Mouse (Mus musculus): Measurements from ENCODE around the gene Ube4a. TPM values are rescaled to one million over a fixed set of nuclear protein-coding genes. Genes with fewer than 3 reads are reported as not detected.

Ube4a gene
- total and polyA plus RNA-seq, 3 experiments, result 14.6 to 28.3 (median 18.2) TPM

GRCm38 (mm10) chr9:44882436-44882980 lies 82.9 kb downstream of the Ube4a start:
- Histone ChIP-seq H3K27ac (ENCODE audit: insufficient read depth, low read depth) (no peak overlapping the region), H3K36me3 (replicated peaks in 1 of 2; ENCODE audit: control insufficient read depth in 1 of 2, insufficient read depth in 1 of 2, low read length in 1 of 2) (peaks cover 0 to 9% of the 10 kb centered on the region in 2 experiments), H3K27me3 (replicated peaks) (no peaks in the 10 kb centered on the region), H3K4me1 (ENCODE audit: control insufficient read depth in 1 of 2, insufficient read depth in 2 of 2) (peaks cover under 1 to 30% of the 10 kb centered on the region in 2 experiments; a peak in 3 of 4 replicates), H3K4me2 (ENCODE audit: insufficient read depth, low read depth, poor library complexity, severe bottlenecking) (peak overlapping the region; percentile 90), H3K9ac (ENCODE audit: insufficient read depth, low read depth) (peak overlapping the region; percentile 51; the same call in 1 of the 2 replicates), H3K9me3 (replicated peaks; ENCODE audit: low read length) (no peaks in the 10 kb centered on the region), H3K4me3 (replicated peaks in 1 of 3; ENCODE audit: low read depth in 2 of 3, low read length in 2 of 3, poor library complexity in 1 of 3) (peak overlapping the region; percentile 64 to 95 (median 92)), H3K79me2 (replicated peaks; ENCODE audit: control insufficient read depth, extremely low read depth, insufficient read depth, poor library complexity, severe bottlenecking) (peaks cover 34% of the 10 kb centered on the region)
- DNase-seq (ENCODE audit: extremely low read depth), result peak; percentile 61
- 0 out of 2 replicates have a peak, but pooled peaks have one; percentile 9 for TF ChIP-seq SIN3A (IDR thresholded peaks at IDR 0.05; ENCODE audit: low read length)
- peak; percentile 18; the same call in 1 of the 2 replicates for TF ChIP-seq SMC3 (IDR thresholded peaks at IDR 0.05; ENCODE audit: low read depth, low read length)
- TF ChIP-seq CTCF (conservative IDR thresholded peaks at IDR 0.05 in 1 of 2, IDR thresholded peaks at IDR 0.05 in 1 of 2; ENCODE audit: low read depth in 2 of 2, low read length in 2 of 2), result peak in 1 of 2 experiments; percentile 34; a peak in 1 of 4 replicates
- no peak for TF ChIP-seq TBP (conservative IDR thresholded peaks at IDR 0.05; ENCODE audit: low read depth, low read length)
- peak; percentile 69 for TF ChIP-seq MXI1 (IDR thresholded peaks at IDR 0.05; ENCODE audit: low read depth, low read length)
- dilution Hi-C loops (cut with MboI; ENCODE audit: extremely low pct_ligation_motif_present, extremely low pct_unique_long_range_greater_than_20kb, low sequenced_read_pairs), result no loop called here
- in situ Hi-C loops (cut with MboI; ENCODE audit: low pct_ligation_motif_present, low pct_unique_long_range_greater_than_20kb, low sequenced_read_pairs), result no loop called here

- H3K27ac ChIP-seq (ENCODE audit: insufficient read depth, low read depth), result peak overlapping the region; percentile 76
- H3K9ac ChIP-seq (ENCODE audit: insufficient read depth, low read depth), result peak overlapping the region; percentile 89
- dilution Hi-C loops (cut with MboI; ENCODE audit: extremely low pct_ligation_motif_present, extremely low pct_unique_long_range_greater_than_20kb, low sequenced_read_pairs) (no loop called here), in situ Hi-C loops (cut with MboI; ENCODE audit: low pct_ligation_motif_present, low pct_unique_long_range_greater_than_20kb, low sequenced_read_pairs) (no loop called here)
- no peaks in the 10 kb centered on the region for H3K9me3 ChIP-seq (replicated peaks; ENCODE audit: low read length)
- peaks cover 39% of the 10 kb centered on the region for H3K79me2 ChIP-seq (replicated peaks; ENCODE audit: control insufficient read depth, extremely low read depth, insufficient read depth, poor library complexity, severe bottlenecking)
- H3K36me3 ChIP-seq (replicated peaks in 1 of 2; ENCODE audit: control insufficient read depth in 1 of 2, insufficient read depth in 1 of 2, low read length in 1 of 2), result peaks cover 0 to 14% of the 10 kb centered on the region in 2 experiments
- peaks cover 5 to 31% of the 10 kb centered on the region in 2 experiments; a peak in 3 of 4 replicates for H3K4me1 ChIP-seq (ENCODE audit: control insufficient read depth in 1 of 2, insufficient read depth in 2 of 2)
- H3K4me3 ChIP-seq (replicated peaks in 1 of 3; ENCODE audit: low read depth in 2 of 3, low read length in 2 of 3, poor library complexity in 1 of 3), result peak overlapping the region; percentile 64 to 95 (median 92)
- peak overlapping the region; percentile 90 for H3K4me2 ChIP-seq (ENCODE audit: insufficient read depth, low read depth, poor library complexity, severe bottlenecking)
- peak; percentile 82 for DNase-seq (ENCODE audit: extremely low read depth)
- H3K27me3 ChIP-seq (replicated peaks), result no peaks in the 10 kb centered on the region
- TF ChIP-seq IRF4 (IDR thresholded peaks at IDR 0.05; ENCODE audit: low read depth, low read length) (peak; percentile 35; the same call in 1 of the 2 replicates), SIN3A (IDR thresholded peaks at IDR 0.05; ENCODE audit: low read length) (peak; percentile 61; the same call in 1 of the 2 replicates), POLR2AphosphoS2 (IDR thresholded peaks at IDR 0.05; ENCODE audit: low read depth, low read length) (peak; percentile 82), BHLHE40 (IDR thresholded peaks at IDR 0.05; ENCODE audit: low read depth, low read length) (no peak; the same call in 1 of the 2 replicates), NELFE (IDR thresholded peaks at IDR 0.05; ENCODE audit: low read depth, low read length) (peak; percentile 90), EP300 (IDR thresholded peaks at IDR 0.05; ENCODE audit: low read length) (no peak), HCFC1 (IDR thresholded peaks at IDR 0.05; ENCODE audit: low read depth, low read length) (peak; percentile 29; the same call in 1 of the 2 replicates), ZNF384 (IDR thresholded peaks at IDR 0.05; ENCODE audit: low read depth, low read length) (no peak), TCF12 (IDR thresholded peaks at IDR 0.05; ENCODE audit: low read depth, low read length) (peak; percentile 63), SMC3 (IDR thresholded peaks at IDR 0.05; ENCODE audit: low read depth, low read length) (no peak), ZC3H11A (IDR thresholded peaks at IDR 0.05; ENCODE audit: low read depth, low read length) (no peak), TBP (conservative IDR thresholded peaks at IDR 0.05; ENCODE audit: low read depth, low read length) (peak; percentile 73), CTCF (conservative IDR thresholded peaks at IDR 0.05 in 1 of 2, IDR thresholded peaks at IDR 0.05 in 1 of 2; ENCODE audit: low read depth in 2 of 2, low read length in 2 of 2) (no peak), MAX (IDR thresholded peaks at IDR 0.05; ENCODE audit: low read length) (peak; percentile 63; the same call in 1 of the 2 replicates), MXI1 (IDR thresholded peaks at IDR 0.05; ENCODE audit: low read depth, low read length) (peak; percentile 54), POLR2A (IDR thresholded peaks at IDR 0.05; ENCODE audit: low read depth, low read length) (peak; percentile 96), MAZ (IDR thresholded peaks at IDR 0.05; ENCODE audit: low read depth, low read length) (peak; percentile 81; the same call in 1 of the 2 replicates), JUN (IDR thresholded peaks at IDR 0.05; ENCODE audit: insufficient read depth, low read depth, low read length) (no peak), ELF1 (IDR thresholded peaks at IDR 0.05; ENCODE audit: low read depth, low read length) (0 out of 2 replicates have a peak, but pooled peaks have one; percentile 10), PAX5 (IDR thresholded peaks at IDR 0.05; ENCODE audit: low read length) (no peak), RAD21 (IDR thresholded peaks at IDR 0.05; ENCODE audit: low read depth, low read length) (no peak), GABPA (IDR thresholded peaks at IDR 0.05; ENCODE audit: insufficient replicate concordance, low read depth, low read length) (no peak), MEF2A (IDR thresholded peaks at IDR 0.05; ENCODE audit: borderline replicate concordance, low read depth, low read length) (peak; percentile 9; the same call in 1 of the 2 replicates), UBTF (IDR thresholded peaks at IDR 0.05; ENCODE audit: low read depth, low read length) (no peak), ETS1 (conservative IDR thresholded peaks at IDR 0.05; ENCODE audit: low read depth, low read length) (no peak), ZKSCAN1 (IDR thresholded peaks at IDR 0.05; ENCODE audit: borderline replicate concordance, low read depth, low read length) (no peak), ZMIZ1 (IDR thresholded peaks at IDR 0.05; ENCODE audit: low read depth, low read length) (peak; percentile 86)
These were observed 83.4 kb downstream of the Ube4a start for GRCm38 (mm10) chr9:44881941-44882435.
